Mouse (Mus musculus) cerebellum, postnatal 4 days (tissue): ENCODE measurements around the gene B3gat3.
A peak's percentile ranks its signal among the peaks of the same experiment; 100 is the strongest.
"Not testable (repeated sequence)": the region's sequence is repeated elsewhere in the genome, so short reads cannot be mapped to it uniquely, and the experiment has no call there.

ENCODE experiments used
- DNase-seq, 2 experiments: peaks; one replicate each; pipeline ENCODE4 v3.0.0; 2022; ENCODE audit warnings: low spot score in 2 of 2, mixed read lengths in 1 of 2

The B3gat3 gene

GRCm38 (mm10) chr19:8942276-8942964 is 22.2 kb downstream of the B3gat3 start:
- peak in 1 of 2 experiments; percentile 42 for DNase-seq

DNA sequence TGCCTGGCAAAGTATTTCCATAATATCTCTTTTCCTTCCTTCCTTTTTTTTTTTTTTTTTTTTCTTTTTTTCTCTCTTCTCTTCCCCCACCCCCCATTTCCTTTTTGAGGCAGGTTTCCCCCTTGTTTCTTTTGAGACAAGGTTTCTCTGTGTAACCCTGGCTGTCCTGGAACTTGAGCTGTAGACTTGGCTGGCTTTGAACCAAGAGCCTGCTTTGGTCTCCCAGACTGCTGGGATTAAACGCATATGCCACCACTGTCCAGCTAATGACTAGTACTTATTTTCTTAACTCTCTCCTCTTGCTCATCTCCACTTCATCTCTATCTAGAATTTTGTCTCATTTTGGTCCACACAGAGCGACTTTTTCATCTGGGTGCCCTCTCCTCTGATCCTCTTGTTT is 22.9 kb downstream of the B3gat3 start:
- DNase-seq, result no peak

DNA sequence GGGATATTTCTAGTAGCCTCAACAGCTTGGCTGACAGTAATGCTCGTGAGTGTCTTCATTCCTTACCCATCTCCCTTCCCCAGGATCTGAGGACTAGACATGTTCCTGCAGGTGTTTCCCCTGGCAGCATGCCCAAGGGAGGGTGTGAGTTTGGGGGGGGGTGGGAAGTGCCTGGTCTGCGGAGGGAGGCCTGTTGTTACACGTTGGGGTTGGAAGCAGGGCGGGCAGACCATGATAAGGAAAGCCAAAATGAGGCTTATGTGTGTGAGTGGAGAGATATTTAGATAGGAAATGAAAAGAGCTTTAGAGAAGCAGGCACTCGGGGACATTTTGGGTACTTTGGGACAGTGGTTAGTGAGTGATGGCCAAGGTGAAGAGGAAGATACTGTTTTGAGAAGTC is 23.9 kb downstream of the B3gat3 start:
- DNase-seq, result no peak

GRCm38 (mm10) chr19:8944750-8945149 is 24.6 kb downstream of the B3gat3 start:
- peak in 1 of 2 experiments; percentile 72 for DNase-seq

GRCm38 (mm10) chr19:8945251-8945650 is 25.1 kb downstream of the B3gat3 start:
- no peak for DNase-seq

DNA sequence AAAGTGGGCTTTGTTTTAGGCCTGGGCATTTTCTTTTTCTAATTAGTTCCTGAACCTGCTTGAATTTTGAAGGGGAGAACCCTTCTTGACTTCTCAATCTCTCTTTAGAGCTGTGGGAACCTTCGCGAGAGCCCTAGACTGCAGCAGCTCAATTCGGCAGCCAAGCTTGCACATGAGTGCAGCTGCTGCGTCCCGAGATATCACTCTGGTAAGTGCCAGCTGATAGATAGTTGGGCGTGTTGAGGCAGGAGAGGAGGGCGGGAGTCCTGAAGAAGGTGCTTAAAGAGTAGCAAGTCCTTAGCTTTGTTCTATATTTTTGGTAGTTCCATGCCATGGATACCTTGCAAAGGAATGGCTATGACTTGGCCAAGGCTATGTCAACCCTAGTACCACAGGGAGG is 26.8 kb downstream of the B3gat3 start:
- DNase-seq, result no peak

DNA sequence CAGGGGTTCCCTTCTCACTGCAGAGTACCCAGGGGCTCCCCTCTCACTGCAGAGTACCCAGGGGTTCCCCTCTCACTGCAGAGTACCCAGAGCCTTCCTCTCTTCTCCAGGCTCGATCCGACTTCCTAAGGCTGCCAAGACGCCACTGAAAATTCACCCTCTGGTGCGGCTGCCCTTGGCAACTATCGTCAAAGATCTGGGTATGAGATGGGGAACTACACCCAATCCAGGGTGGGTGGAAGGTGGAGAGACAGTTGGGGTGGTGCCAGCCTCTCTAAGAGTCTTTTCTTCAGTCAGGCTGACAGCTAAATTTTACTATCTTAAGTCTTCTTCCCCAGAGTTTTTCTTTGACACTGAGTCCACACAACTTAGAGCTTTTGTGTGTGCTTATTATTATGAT is 30.0 kb downstream of the B3gat3 start:
- no peak for DNase-seq

DNA sequence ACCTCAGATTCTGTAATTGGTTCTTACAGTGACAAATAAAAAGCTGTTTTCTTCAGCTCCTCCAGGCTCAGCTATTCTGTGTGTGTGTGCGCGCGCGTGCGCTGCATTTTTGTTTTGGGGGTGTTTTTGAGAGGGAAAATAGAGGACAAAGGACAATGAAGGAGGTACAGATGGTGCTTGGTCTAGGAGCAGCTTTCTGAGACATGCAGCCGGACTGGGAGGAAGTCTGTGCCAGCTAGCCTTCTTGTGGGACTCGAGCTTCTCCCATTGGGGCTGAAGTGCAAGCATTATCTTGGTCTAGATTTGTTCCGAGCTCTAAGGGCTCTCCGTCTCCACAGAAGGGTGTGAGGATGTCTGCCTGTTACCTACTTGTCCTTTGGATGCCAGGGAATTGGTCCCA is 32.1 kb downstream of the B3gat3 start:
- DNase-seq, result no peak

DNA sequence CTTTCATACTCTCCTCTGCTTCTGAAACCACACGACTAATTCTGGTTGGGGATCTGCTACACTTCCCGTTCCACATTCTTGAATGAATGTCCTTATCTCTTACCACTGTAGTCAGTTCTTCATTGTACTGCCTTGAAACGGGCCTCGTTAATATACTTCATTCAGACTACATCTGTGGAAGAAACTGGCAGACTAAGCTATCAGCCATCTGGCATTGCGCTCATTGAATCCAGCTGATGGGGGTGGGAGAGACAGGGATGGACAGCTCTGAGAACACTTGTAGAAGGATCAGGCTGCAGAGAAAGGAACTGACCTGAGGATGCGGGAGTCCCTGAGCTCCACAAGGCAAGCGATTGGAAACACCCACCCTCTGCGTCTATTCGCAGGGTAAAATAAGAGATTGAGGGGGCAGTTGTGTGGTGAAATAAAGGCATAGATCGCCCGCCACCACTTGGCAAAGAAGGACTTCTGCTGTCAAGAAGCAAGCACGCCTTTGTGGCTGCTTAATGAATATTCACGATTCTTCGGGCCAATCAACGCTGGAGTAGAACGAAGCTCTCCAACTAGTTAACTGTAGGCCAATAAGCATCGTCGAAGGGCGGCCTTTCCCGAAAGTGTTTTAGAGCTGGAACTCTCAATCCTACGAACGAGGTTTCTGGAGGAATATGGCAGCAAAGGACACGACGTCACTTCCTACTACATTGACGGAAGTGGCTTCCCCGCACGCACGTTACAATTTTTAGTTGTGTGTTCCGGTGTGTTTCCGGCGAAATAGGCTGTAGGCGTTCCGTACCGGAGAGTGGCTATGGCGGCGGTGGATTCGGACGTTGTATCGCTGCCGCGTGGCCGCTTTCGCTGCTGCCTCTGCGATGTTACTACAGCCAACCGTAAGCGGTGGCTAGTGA is 33.2 kb downstream of the B3gat3 start, which contains the start of gene Tut1:
Tut1 (plus strand) TSS at position 713 of the 905 bp plus-strand sequence.
- DNase-seq, result peak; percentile 69 to 88

- DNase-seq, result no peak
Measured at GRCm38 (mm10) chr19:8954171-8954570, 34.0 kb downstream of the B3gat3 start.

DNA sequence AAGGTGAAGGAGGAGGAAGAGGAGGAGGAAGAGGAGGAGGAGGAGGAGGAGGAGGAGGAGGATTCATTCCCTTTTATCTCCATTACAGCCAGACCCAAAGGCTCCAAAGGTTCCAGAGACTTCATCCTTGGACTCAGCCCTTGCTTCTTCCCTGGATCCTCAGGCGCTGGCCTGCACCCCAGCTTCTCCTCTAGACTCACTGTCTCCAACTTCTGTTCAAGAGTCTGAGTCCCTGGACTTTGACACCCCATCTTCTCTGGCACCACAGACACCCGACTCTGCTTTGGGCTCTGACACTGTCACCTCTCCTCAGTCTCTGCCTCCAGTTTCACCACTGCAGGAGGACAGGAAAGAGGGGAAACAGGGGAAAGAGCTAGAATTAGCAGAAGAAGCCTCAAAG is 42.1 kb downstream of the B3gat3 start:
- no peak for DNase-seq

- DNase-seq, result no peak
Measured at GRCm38 (mm10) chr19:8965075-8965474, 44.9 kb downstream of the B3gat3 start.

DNA sequence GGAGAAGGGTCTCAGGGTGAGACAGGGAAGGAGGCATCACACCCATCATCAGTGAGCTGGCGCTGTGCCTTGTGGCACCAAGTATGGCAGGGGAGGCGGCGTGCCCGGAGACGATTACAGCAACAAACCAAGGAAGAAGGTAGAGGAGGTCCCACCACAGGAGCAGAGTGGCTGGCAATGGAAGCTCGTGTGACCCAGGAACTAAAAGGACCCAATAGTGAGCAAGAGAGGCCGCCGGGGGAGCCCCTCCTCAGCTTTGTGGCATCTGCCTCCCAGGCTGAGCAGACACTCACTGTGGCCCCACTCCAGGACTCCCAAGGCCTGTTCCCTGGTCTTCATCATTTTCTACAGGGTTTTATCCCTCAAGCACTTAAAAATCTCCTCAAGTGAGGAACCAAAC is 45.6 kb downstream of the B3gat3 start:
- DNase-seq, result no peak

DNA sequence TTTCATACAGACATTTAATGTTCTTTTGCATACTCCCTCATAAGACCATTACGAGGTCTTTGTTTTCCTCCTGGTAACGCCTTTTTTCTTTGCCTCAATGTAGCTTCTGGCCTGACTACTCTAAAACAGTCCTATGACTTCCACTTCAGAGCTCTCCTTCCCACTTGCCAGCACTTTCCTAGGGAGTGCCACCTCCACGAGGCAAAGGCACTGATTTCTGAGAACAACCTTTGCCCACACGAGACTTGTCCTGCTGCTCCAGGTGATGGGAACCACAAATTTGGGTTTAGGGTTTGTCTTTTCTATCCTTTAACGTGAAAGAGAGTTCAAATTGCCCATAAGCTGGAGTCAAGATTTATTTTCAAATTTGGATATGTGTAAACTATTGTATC is 46.0 kb downstream of the B3gat3 start:
- DNase-seq, result no peak

GRCm38 (mm10) chr19:8966590-8967372 is 46.6 kb downstream of the B3gat3 start, which contains the start of gene Eef1g:
TSS of gene Eef1g (plus strand) at chr19:8967041.
- peak; percentile 91 to 97 for DNase-seq

DNA sequence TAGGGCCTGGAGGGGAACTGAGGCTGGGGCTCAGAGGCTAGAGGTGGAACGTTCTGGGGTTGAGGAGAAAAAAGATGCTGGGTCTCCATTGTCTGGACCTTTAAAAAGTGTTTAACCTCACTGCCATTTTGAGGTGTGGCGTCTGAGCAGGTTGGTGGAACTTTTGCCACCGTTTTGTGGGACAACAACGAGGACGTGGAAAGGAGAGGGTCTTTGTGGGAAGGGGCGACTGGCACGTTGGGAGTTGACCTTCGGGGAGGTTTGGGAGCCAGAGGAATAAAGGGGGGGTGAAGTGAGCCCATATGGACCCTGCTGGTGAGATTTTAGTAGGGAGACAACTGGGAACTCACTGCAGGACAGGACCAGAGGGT is 47.2 kb downstream of the B3gat3 start:
- no peak for DNase-seq

DNA sequence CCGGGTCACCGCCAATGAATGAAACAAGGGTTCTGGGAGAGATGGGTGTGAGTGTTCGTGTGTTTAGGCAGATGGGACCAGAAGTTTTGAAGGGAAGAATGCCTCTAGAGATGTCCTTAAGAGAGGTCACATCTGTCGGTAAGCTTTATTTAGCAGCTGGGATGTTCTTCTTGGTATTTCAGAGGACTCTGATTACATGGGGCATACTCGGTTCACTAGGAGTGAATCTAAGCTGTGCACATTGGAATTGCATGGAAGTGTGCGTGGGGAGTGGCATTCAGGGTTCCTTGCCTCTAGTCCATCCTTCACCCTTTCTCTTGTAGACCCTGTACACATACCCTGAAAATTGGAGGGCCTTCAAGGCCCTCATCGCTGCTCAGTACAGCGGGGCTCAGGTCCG is 47.7 kb downstream of the B3gat3 start:
- no peak for DNase-seq

DNA sequence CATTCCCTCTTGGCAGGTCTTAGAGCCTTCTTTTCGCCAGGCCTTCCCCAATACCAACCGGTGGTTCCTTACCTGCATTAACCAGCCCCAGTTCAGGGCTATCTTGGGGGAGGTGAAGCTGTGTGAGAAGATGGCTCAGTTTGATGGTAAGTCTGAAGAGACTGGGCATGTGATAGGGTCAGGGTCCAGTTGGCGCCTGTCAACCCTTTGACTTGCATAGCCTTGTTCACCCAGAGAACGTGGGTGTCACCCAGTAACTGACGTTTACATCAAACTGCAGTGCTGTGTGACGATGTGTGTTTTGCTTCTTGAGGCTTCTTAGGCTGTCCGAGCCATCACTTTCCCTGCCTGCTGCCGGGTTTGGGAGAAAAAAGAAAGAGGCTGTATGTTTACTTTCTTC is 52.3 kb downstream of the B3gat3 start:
- DNase-seq, result not testable (repeated sequence)

- DNase-seq, result no peak
Measured at GRCm38 (mm10) chr19:8974638-8975037, 54.5 kb downstream of the B3gat3 start.

- DNase-seq, result no peak
Measured at GRCm38 (mm10) chr19:8975491-8975890, 55.3 kb downstream of the B3gat3 start.

- no peak for DNase-seq
Measured at GRCm38 (mm10) chr19:8976535-8976934, 56.4 kb downstream of the B3gat3 start.
